Mouse (Mus musculus) lung, postnatal 4 days (tissue): Measurements from ENCODE around the gene Rbfox2.

Experiments used
- DNase-seq, 2 experiments: peaks; one replicate each; pipeline ENCODE4 v3.0.0; 2021

The Rbfox2 gene

DNA sequence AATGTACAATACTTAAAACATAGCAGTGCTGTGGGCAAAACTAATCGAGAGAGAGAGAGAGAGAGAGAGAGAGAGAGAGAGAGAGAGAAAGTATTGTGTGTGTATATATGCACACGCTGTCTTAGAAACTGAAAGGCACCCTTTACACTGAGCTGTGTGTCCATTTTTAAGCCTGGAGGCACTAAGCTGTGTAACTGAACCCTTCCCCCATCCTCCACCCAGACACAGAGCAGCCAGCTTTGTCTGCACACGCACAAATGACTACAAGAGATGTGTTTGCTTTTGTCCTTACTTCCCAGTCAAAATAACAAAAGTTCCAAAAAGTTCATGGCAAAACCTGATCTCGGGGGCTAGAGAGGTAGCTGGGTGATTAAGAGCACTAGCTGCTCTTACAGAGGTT lies 80.9 kb downstream of the Rbfox2 start:
- DNase-seq, result no peak

DNA sequence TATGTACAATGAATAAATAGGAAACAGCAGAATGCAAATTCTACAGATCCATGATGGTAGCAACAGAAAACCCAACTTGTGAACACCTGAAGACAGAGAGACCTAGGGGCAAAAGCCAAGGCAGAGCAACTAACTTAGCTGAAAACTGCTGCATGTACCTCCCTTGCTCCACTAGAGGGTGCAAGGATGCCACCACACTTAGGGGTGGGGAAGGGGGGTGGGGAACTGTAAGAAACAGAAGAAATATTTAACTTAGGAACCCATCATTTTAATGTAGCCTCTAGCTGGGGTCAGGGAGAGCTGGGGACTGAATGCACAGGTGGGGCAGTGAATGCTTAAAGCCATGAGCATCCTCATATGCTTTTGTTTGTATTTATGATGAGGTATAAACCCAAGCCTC lies 81.5 kb downstream of the Rbfox2 start:
- DNase-seq, result peak in 1 of 2 experiments; percentile 37

DNA sequence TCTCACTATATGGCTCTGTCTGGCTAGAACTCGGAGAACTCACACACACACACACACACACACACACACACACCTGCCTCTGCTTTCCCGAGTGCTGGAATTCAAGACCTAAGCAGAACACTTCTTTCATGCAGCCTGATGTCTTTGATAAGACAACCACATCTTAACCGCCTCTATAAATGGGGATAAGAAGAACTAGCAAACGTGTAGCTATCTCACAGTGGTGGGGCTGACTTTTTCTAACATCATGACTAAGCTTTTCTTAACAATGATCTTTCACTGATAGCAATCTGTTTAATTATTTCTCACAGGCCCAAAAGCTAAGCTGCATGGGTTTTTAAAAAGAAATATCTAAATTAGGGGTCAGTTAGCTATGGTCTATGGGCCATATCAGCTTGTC lies 86.0 kb downstream of the Rbfox2 start:
- DNase-seq, result no peak

DNA sequence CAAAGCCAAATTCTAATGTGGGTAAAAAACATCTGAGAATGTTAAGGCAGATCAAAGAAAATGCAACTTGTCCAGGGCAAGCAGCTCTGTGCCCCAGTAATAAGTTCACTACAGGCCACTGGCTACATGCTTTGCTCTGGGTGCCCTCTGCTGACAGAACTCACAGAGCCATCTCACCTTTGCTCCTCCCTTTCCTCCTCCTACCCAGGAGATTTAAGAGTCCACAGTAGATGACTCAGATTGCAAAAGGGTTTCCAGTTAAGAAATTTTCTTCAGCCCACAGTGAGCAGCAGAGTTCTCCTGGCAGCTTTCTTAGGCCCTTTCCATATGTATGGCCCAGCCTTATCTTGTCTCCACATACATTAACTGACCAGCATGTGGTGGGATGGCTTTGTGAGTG lies 86.7 kb downstream of the Rbfox2 start:
- DNase-seq, result peak; percentile 52 to 59

DNA sequence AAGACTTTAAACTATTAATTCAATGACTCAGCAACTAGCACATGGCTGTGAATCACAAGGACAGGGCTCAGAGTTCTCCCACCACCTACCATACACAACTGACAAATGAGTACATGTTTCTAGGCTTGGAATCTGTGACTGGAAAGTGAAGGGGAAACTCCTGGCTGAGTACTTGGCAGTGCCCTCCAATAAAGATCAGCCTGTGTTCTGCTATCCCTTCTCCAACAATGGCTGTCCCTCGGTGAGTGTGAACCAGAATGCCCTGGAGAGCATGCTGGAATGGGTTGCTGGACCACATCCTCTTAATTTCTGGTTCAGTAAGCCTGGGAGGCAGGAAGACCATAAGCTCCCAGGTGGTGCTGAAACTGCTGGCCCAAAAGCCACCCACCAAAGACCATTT lies 87.2 kb downstream of the Rbfox2 start:
- no peak for DNase-seq

DNA sequence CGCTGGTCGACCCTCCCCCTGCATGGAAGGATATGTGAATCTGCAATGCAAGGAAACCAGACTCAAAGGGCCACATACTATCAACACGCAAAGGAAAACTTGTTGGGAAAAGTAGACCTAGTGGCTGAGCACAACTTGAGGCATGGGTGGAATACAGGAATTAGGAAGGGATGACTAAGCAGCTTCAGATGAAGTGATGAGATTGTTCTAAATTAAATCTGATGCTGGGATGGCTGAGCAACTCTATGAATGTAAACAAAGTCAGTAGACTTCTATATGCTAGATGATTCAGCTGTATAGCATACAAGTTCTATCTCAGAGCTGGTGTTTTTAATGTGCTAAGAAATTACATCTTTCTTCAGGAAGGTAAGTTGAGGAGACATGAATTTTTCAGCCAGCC lies 88.8 kb downstream of the Rbfox2 start:
- DNase-seq, result no peak

DNA sequence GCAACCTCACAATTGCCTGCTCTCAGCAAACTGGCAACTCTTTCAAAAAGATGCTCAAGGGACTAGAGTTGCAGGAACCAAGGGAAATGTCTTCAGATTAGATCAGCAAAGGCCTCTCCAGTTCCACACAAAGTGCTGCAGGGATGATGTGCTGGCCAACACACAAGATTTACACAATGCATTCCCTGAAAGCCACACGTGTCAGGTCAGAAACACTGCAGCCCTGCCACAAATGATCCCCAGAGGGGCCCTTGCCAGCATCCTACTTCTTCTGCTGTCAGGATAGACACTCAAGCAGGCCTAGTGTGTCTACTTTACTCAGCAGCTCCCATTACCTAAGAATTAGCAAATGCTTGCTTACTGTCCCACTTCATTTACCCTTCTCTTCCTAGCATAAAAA lies 89.3 kb downstream of the Rbfox2 start:
- no peak for DNase-seq

DNA sequence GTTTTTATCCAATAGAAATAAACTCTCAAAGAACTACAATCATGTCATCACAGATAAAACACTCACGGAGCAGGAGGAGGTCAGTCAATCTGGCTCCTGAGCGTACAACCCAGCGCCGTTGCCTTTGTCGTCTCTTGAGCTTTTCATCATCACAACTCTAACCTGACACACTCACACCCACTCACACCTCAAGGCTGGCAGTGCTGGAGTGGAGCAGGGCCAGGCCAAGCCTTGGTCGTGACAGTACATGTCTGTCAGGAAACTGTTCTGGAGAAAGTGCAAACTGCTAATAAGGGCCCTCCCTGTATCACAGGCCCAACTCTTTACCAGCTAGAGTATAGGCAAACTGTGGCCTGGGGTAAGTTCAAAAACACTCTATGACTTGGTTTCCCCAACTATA lies 90.1 kb downstream of the Rbfox2 start:
- no peak for DNase-seq

DNA sequence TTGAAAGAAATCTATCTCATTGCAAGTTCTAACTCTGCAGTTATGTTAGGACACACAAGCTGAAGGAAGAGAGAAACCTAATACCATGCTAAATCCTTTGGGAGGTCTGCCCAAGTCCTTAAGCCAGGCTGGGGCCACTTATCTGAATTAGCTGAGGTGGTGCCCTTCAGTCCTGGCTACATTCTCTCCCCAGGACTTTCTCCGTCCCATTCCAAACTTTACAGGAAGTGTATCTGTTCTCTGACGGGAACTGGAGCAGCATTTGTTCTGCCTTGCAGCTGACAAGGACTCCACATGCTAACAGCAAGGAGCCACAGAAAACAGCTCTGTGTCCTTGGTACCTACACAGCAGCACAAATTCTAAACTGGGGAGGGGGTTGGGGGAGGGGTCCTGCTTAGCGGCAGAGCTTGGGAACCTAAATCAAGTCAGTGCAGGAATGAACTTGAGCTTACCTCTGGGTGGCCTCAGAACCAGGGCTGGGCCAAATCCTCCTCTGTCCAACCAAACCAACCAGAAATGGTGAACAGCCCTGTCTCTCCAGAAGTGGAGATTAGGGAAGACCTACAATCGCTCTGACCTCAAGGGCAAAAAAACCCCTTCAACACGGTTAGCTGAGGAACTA lies 91.5 kb downstream of the Rbfox2 start:
- no peak for DNase-seq

DNA sequence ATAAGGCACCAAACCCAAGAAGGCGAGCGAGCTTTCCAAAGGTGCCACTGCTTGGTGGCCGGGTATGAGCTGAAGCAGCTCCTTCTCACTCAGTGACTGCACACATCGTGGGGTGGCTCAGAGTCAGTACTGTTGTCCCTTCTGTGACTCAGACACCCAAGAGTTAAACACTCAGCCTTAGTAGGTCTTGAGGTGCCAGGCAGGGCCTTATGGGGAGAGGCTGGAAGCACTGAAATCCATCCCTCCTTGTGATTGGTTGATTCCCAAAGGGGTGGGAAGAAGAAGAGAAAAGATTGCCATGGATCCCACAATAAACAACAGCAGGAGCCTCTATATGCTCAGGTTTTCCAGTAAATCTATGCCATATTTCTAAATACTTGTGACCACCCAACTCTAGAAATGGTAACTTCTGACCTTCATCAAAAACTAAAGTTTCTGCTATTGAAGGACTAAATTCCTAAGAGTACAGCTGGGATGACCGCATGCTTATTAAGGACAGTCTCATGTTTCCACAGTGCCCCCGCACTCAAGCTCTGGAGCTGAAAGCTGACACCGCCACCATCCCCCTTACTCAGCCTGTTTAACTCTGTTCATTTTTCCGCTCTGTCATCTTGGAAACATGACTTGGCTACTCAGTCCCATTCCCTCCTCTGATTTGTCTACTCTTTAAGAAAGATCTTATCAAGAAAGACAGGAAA lies 92.2 kb downstream of the Rbfox2 start:
- DNase-seq, result peak in 1 of 2 experiments; percentile 41

DNA sequence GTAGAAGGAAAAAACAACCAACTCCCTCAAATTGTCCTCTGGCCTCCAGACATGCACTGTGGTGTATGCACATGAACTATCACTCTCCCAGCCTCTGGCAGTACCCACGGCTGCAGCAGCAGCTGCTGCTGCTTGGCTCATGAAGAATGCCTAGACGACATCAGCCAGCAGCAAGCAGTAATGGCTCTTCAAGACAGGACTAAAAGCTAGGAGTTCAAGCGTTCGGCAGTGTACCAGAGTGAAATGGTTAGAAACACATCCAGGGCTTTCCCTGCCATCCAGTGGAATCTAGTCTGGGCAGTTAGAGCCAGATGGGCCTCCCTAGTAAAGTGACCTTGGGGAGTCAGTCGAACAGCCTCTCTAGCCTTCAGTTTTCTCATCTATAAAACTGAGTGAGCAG lies 93.0 kb downstream of the Rbfox2 start:
- DNase-seq, result no peak

DNA sequence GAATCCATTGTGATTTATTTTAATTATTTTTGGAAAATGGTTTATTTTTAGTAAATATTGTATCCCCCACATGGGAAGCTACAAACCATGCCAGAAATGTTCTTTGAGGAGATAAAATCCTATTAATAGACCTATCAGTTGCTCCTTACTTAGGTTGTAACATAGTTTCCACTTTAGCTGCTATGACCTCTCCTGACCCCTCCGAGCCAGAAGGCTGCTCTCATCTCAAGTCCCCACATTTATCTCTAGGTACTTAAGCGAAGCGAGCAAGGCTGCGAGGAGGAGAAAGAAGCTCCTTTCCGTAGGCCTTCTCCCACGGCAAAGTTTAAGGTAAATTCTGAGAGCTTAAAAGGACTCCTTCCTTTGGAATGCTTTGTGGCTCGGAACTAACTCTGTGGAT lies 94.0 kb downstream of the Rbfox2 start:
- no peak for DNase-seq

DNA sequence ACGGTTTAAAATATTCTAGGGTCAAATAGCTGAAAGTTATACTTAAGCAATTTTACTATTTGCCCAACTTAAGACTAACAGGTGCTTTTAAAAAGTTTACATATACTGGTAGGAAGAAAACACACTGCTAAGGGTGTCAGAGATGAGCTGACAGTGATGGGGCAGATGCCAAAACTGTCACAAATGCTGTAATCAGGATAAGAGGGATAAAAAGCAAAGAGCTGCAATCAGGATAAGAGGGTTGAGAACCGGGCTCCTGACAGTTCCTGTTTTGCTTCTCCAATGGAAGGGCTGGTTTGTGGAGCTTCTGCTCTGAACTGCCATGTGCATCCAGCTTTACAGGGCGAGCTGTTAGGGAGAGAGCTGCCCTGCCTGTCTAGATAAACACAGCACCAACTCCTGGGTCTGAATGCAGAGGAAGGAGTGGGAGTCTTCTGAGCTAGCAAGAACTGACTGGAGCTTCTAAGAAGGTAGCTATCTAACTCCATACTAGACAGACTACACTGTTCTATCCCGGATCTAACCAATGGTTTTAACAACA lies 94.5 kb downstream of the Rbfox2 start:
- no peak for DNase-seq

DNA sequence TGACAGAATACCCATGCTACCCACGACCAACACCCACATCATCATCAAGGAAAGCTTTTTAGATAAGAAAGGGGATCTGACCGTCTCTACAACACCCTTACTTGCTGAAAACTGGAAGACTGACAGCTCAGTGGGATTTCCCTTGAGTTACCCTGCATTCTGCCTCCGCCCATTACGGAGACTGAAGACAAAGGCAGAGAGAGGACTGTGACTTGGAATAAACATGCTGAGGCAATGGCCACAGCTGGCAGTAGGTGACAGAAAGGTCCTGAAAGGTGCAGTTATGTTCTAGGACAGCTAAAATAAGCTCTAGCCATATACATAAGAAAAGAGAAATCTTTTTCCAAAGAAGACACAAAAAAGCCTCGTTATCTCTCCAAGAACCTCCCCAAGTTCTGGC lies 99.8 kb downstream of the Rbfox2 start:
- DNase-seq, result no peak

DNA sequence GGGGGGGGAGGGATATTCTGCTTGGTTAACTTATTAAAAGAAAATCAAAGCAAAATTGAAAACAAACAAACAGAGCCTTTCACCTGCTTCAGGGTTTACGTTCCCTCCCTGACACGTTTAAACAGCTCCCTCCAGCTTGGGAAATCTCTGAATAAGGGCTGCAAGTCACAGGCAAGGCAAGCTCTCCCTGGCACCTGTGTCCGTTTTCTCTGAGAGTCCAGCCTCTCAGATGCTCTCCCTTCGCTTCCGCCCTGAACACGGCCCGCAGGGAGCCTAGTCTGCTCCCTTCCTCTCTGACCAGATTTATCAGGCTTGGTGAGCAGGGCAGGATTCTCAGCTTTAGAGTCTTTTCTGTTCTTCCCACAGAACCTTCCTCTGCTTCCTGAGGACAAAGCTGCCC lies 101.9 kb downstream of the Rbfox2 start:
- no peak for DNase-seq

DNA sequence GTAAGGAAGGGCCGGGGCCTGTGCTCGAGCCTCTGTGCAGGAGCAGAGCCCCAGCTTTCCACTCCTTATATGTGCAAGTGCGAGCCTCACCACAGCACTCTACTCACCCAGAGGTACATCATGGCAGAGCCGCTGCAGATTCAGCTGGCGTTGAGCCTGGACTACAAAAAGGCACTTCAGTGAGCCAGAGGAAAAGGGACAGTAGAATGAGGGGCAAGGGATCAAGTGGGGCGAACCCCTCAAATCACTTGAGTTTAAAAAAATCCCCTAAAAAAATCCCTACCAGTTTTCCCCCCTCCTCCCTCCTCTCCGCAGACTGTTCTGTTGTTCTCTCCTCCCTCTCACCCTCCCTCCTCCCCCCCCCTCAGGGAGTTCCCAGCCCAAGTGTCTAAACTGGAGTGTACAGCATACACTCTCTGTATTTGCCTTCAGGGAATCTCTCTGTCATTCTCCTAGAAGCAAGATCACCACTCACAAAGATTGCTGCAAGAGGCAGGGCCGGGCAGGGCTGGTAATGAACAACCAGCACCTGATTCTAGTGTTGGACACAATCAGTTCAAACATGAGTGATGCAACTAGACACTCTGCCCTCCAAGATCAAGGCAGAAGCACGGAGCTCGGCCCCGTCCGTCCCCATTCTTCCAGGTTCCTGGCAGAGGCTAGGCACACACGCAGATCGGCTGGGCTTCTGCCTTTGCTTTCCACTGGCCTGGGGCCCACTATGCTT lies 103.4 kb downstream of the Rbfox2 start:
- peak; percentile 30 to 62 for DNase-seq

DNA sequence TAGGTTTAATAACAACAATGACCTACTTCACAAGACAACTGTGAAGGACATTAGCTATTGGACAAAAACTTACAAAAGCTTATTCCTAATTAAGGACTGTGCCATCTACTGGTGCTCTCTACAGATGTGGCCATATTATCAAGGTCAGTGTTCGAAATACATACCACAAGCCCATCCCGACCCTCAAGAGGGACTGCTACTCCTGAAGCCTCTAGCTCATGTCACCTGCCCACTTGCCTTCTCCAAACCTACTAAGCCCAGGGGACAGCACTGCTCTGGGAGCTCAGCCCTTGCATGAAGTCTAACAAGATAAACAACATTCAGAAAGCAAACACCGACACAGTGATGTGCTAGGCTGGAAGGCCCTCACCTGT lies 103.9 kb downstream of the Rbfox2 start:
- DNase-seq, result no peak

DNA sequence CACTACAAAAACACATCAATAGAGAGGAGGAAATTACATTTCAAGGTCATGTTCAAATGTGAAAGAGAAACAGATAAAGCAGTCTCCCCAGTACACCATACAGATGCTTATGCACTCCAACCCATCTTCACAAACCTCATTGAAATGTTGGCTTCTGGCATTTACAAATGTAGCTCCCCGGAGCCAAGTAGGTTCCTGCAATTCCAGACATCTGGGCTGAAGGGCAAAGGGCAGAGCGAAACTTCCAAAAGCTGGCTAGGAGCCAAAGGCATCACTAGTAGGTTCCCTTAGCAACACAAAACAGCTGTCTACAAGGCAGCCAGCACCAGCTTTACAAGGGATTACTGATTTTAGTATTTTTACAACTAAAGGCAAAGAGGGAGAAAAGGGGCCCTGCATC lies 104.6 kb downstream of the Rbfox2 start:
- peak; percentile 63 to 85 for DNase-seq

DNA sequence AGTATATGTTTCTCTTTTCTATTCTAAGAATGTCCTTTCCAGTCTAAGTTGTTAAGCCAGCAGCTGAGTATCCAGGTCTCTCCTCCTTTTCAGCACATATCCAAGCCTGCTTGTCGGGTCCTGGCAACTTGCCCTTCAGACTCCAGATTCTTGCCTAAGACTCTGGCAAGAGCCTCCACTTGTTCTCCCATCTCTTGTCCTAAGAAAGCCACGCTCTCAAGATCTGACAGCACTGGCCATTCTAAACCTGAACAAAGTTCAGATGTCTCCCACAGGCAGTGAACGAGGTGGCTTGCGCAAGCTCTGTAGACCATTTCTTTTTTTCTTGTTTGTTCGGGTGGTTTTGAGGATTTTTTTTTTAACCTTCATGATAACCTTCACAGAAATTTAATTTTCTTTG lies 110.0 kb downstream of the Rbfox2 start:
- DNase-seq, result peak; percentile 76 to 82

DNA sequence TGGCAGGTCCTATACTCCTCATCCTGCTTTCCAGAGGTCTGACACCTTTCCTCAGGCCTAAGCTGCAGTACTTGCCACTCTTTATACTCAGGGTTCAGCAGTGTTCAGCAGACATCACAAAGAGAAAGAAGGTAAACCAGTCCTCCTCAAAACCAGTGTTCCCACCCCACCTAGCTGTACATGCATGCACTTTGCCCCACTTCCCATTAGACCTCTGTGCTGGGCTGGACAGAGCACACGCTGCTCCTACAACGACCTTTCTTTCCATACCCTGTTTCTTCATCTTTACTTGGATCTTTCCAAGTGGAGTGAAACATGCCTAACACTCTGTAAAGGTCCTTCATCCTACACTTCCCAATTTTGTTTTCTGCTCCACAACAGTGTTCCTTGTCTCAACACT lies 110.8 kb downstream of the Rbfox2 start:
- no peak for DNase-seq

DNA sequence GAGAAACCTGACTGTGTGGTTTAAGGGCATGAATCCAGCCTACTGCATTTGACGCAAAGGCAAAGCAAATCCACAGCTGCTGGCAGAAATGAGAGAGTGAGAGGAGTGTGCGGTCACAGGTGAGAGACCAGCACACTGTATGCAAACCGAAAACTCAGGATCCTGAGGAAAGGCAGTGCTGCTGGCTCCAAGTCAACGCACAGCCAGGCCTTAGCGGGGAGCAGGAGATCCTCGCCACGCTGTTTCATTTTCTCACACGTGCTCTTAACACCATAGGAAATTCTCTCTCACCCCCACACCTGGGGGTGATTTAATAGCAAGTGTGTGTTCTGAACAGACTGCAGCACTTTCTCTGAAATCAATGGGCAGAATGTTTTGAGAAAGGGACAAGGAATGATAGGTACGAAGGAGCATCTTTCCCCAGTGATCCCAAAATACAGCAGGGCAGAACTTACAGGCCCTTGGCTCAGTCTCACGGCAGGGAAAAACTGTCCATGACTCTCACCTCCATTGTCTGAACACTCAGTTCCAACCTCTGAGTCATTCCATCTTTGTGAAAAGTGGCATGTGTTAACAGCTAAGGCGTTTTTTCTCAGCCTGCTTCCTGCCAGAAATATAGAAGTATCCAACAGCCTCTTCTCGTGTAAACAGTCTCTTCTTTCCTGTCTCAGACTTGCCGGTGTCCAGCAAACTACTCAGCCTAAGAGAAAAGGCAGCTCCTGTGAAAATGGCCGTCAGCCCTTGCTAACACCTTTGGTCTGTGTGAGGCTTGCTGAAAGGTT lies 114.5 kb downstream of the Rbfox2 start:
- DNase-seq, result no peak

DNA sequence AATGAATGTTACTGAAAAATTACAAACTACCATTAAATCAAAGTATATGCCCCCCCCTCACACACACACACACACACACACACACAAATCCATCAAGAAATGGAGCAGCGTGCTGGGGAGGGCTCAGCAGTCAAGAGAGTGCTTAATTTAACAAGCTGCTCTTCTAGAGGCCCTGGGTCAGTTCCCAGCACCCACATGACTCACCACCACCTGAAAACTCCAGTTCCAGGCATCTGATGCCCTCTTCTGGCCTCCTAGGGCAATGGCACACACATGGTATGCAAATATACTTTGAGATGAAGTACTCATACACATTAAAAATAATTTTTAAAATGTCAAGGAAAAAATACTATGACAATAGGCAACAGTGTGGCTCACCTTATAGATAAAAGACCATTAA lies 120.7 kb downstream of the Rbfox2 start:
- DNase-seq, result no peak

DNA sequence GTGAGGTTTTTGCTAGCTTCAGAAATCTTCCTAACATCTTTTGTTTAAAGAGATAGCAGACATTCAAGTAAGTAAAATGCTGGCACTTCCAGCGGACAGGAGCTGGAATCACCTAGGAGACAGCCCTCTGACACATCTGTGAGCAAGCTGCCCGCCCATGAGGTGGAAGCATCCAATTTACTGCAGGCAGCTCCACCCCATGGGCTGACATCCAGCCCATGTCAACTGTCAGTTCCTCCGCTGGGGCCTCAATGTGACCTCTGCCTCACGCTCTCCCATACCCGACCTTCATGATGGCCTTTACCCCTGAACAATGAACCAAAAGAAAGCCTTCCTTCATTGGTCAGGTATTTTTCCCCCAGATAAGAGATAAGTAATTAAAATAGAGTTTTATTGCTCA lies 121.2 kb downstream of the Rbfox2 start:
- DNase-seq, result no peak
